Mouse (Mus musculus) kidney, postnatal 10 days (tissue): ENCODE measurements around the gene Gm21719.
"Not testable (repeated sequence)": the region's sequence is repeated elsewhere in the genome, so short reads cannot be mapped to it uniquely, and the experiment has no call there.

Experiments used
- DNase-seq: peaks from one replicate; pipeline ENCODE4 v3.0.0; 2021; ENCODE audit warnings: mixed read lengths

Gm21719 gene

DNA sequence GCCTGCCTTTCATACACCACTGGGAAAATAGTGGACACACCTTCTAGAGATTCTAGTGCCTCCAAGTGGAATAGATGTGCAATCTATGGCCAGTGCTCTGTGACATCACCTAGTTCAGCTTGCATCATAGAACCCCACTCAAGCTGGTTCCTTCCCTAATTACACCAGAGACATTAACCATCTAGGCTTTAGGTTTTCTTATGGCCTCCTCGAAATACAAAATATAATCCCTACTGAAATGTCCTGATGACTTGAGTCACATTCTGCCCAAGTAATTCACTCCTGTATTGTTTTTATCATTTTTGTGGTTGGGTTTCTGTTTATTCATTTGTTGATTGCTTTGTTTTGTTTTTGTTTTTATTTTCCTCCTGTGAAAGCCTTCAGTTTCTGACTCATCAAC is at the start of gene Gm21719:
Gene Gm21719 (minus strand): TSS at position 101 of the 400 bp plus-strand sequence.
- not testable (repeated sequence) for DNase-seq
